Mouse (Mus musculus) gastrocnemius, adult 2 months (tissue): ENCODE results near the gene Far2. TPM values are rescaled to one million over a fixed set of nuclear protein-coding genes. Genes with fewer than 3 reads are reported as not detected.

Experiments used
- DNase-seq: peaks from one replicate; pipeline ENCODE4 v3.0.0; 2022
- H3K27ac ChIP-seq: fragments of 200-600 bp; 2 replicates; pipeline ENCODE4 v1.8.1; 2022; ENCODE audit warnings: mild to moderate bottlenecking
- H3K4me3 ChIP-seq: fragments of 200-600 bp; 2 replicates; pipeline ENCODE4 v1.8.1; 2022; ENCODE audit warnings: mild to moderate bottlenecking, moderate library complexity
- CTCF ChIP-seq: fragments of 200-600 bp; IDR thresholded peaks from 2 replicates; pipeline ENCODE4 v1.8.1; 2022; ENCODE audit warnings: antibody characterized with exemption, mild to moderate bottlenecking, moderate library complexity
- intact Hi-C: fragments of 180-260 bp; cut with DNase I; formaldehyde crosslinking; loops from one replicate; pipeline ENCODE4 v1.15.1; 2025
- total RNA-seq, 2 experiments: library from RNA; stranded (reverse); gene quantifications; 2 replicates each; pipeline ENCODE4 v1.2.3; 2021

Gene Far2
- total RNA-seq, 2 experiments from 2014 or later: 0.08 TPM

GRCm38 (mm10) chr6:148211897-148212680, 165.0 kb downstream of the Far2 start, which contains the start of gene Ergic2:
Gene Ergic2 (minus strand): TSS chr6:148212374.
- intact Hi-C loops: loop anchor here (10.0 kb wide), 2 partner anchors 703 to 973 kb away; partner anchors contain the start of gene Amn1

GRCm38 (mm10) chr6:148214765-148215164, 167.7 kb downstream of the Far2 start:
- TF ChIP-seq CTCF: peak; percentile 70
- peak; percentile 36 for DNase-seq
- intact Hi-C loops: loop anchor here (10.0 kb wide), 2 partner anchors 700 to 970 kb away; partner anchors contain the start of gene Amn1
- Histone ChIP-seq H3K27ac (0 out of 2 replicates have a peak overlapping the region, but pooled peaks have one; percentile 16), H3K4me3 (no peak overlapping the region)

More at GRCm38 (mm10) chr6:148211897-148212680, 165.0 kb downstream of the Far2 start, which contains the start of gene Ergic2:
- Histone ChIP-seq H3K27ac (peak within 1 kb of the TSS; percentile 95), H3K4me3 (peak within 1 kb of the TSS; percentile 93)
- TF ChIP-seq CTCF: no peak
- peak; percentile 98 for DNase-seq

GRCm38 (mm10) chr6:148216752-148217151, 169.7 kb downstream of the Far2 start:
- Histone ChIP-seq H3K4me3 (no peak overlapping the region), H3K27ac (no peak overlapping the region)
- intact Hi-C loops: loop anchor here (10.0 kb wide), 2 partner anchors 698 to 968 kb away; partner anchors contain the start of gene Amn1
- no peak for TF ChIP-seq CTCF
- DNase-seq: no peak

GRCm38 (mm10) chr6:148218235-148219076, 171.4 kb downstream of the Far2 start:
- intact Hi-C loops: loop anchor here (10.0 kb wide), 2 partner anchors 696 to 966 kb away; partner anchors contain the start of gene Amn1
- no peak for TF ChIP-seq CTCF
- no peak overlapping the region for H3K27ac ChIP-seq

GRCm38 (mm10) chr6:148222686-148223085, 175.6 kb downstream of the Far2 start:
- Histone ChIP-seq H3K4me3 (no peak overlapping the region), H3K27ac (no peak overlapping the region)
- no peak for TF ChIP-seq CTCF
- intact Hi-C loops: no loop called here
- no peak for DNase-seq

More at GRCm38 (mm10) chr6:148218235-148219076, 171.4 kb downstream of the Far2 start:
- H3K4me3 ChIP-seq: no peak overlapping the region
- no peak for DNase-seq

GRCm38 (mm10) chr6:148227542-148227941, 180.5 kb downstream of the Far2 start:
- DNase-seq: no peak
- no peak for TF ChIP-seq CTCF
- intact Hi-C loops: no loop called here
- Histone ChIP-seq H3K4me3 (no peak overlapping the region), H3K27ac (no peak overlapping the region)

Other genes with a start within 250 kb of the Far2 start
- gene Ergic2, start 165.1 kb downstream of the Far2 start, total RNA-seq: 10 to 100 TPM; 68.6 to 72.2 TPM